Mouse (Mus musculus) liver, postnatal 0 days (tissue): ENCODE measurements at regions not wholly inside any gene's neighbourhood (a gene's known extent, or its start where the extent isn't known, plus 50 kb on each side); places are given as distances from the start of the nearest gene placed in this dataset.

Experiments used
- ATAC-seq: fragments of 200-750 bp; cut with Nextera tagmentation; 2 replicates; pipeline ENCODE4 v1.8.0; 2017; ENCODE audit warnings: mild to moderate bottlenecking, moderate library complexity
- DNase-seq: peaks from one replicate; pipeline ENCODE4 v3.0.0-alpha.2; 2016
- H3K27ac ChIP-seq: fragments of 300-500 bp; sonication (generic); 2 replicates; pipeline ENCODE4 v1.5.1; 2014; ENCODE audit warnings: antibody characterized with exemption, moderate library complexity, mild to moderate bottlenecking, low read depth
- H3K27me3 ChIP-seq: fragments of 300-500 bp; sonication (generic); 2 replicates; pipeline ENCODE4 v1.6.1; 2014; ENCODE audit warnings: low read length, control low read depth, mixed read lengths; ENCODE audit not compliant: insufficient read depth
- H3K36me3 ChIP-seq: fragments of 300-500 bp; sonication (generic); replicated peaks from 2 replicates; pipeline ENCODE4 v1.6.1; 2014; ENCODE audit warnings: mild to moderate bottlenecking, control low read depth, low read length, moderate library complexity, mixed read lengths; ENCODE audit not compliant: insufficient read depth
- H3K4me1 ChIP-seq: fragments of 300-500 bp; sonication (generic); 2 replicates; pipeline ENCODE4 v1.6.1; 2014; ENCODE audit warnings: antibody characterized with exemption, mild to moderate bottlenecking, control low read depth; ENCODE audit not compliant: insufficient read depth
- H3K4me2 ChIP-seq: fragments of 300-500 bp; sonication (generic); 2 replicates; pipeline ENCODE4 v1.6.1; 2014; ENCODE audit warnings: low read depth, mild to moderate bottlenecking, low read length, moderate library complexity, mixed read lengths
- H3K4me3 ChIP-seq: fragments of 300-500 bp; sonication (generic); 2 replicates; pipeline ENCODE4 v1.5.1; 2014; ENCODE audit warnings: low read depth, low read length
- H3K9ac ChIP-seq: fragments of 300-500 bp; sonication (generic); replicated peaks from 2 replicates; pipeline ENCODE4 v1.6.1; 2014; ENCODE audit warnings: mild to moderate bottlenecking, moderate library complexity
- H3K9me3 ChIP-seq: fragments of 300-500 bp; sonication (generic); 2 replicates; pipeline ENCODE4 v1.6.1; 2016; ENCODE audit warnings: mild to moderate bottlenecking, control low read depth, low read length, mixed read lengths
- CTCF ChIP-seq: sonication (generic); IDR thresholded peaks from 2 replicates; pipeline ENCODE4 v1.5.1; 2016; ENCODE audit warnings: antibody characterized with exemption, low read depth
- EP300 ChIP-seq: IDR thresholded peaks from 2 replicates; pipeline ENCODE4 v1.6.1; 2016; ENCODE audit warnings: antibody characterized with exemption, low read depth, mild to moderate bottlenecking
- WGBS: fragments of 180-500 bp; shearing (Covaris S2); extraction: QIAGEN DNeasy Blood & Tissue Kit; methylation state at CpG from one replicate; pipeline ENCODE4 v1.1.7; 2014; ENCODE audit not compliant: insufficient replicate concordance; 5-methylcytosine and 5-hydroxymethylcytosine counted together

DNA sequence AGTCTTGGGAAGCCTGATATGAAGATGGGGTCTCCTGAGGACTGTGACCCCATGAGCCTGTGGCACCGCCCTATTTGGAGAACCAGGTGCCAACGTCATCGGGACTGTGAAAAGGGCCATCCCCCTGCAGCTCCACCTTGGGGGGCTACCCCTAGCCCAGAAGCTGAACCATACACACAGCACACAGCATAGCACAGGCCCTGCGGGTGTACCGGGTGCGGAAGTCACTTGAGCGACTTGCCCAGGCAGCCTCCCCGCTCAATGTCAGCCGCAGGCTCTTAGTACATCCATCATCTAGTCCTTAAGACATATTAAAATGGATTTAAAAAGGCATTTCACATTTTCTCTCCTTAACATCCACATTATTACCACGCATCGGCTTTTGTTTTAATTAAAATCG, 118.2 kb upstream of the Smad3 start:
- H3K4me3 ChIP-seq: no peak overlapping the region

GRCm38 (mm10) chr9:63875193-63875592, 117.4 kb upstream of the Smad3 start:
- no peaks in the 10 kb centered on the region for H3K27me3 ChIP-seq
- DNase-seq (no peak), ATAC-seq (no peak)
- H3K4me3 ChIP-seq: no peak overlapping the region
- no peak overlapping the region for H3K4me2 ChIP-seq
- no peak overlapping the region for H3K27ac ChIP-seq
- H3K4me1 ChIP-seq: peaks cover 6% of the 10 kb centered on the region; the same call in 1 of the 2 replicates
- TF ChIP-seq EP300 (no peak), CTCF (peak; percentile 18)
- no peak overlapping the region for H3K9ac ChIP-seq
- H3K36me3 ChIP-seq: no peaks in the 10 kb centered on the region
- 84% methylated on average over 5 of the region's 5 CpGs for WGBS
- peaks cover under 1% of the 10 kb centered on the region; the same call in 1 of the 2 replicates for H3K9me3 ChIP-seq

More for the DNA sequence above, 118.2 kb upstream of the Smad3 start:
- Histone ChIP-seq H3K4me2 (no peak overlapping the region; the same call in 1 of the 2 replicates), H3K27me3 (no peaks in the 10 kb centered on the region), H3K36me3 (no peaks in the 10 kb centered on the region), H3K4me1 (peaks cover 6% of the 10 kb centered on the region; the same call in 1 of the 2 replicates), H3K27ac (no peak overlapping the region), H3K9me3 (no peaks in the 10 kb centered on the region), H3K9ac (no peak overlapping the region)
- ATAC-seq (no peak), DNase-seq (no peak)
- no peak for TF ChIP-seq CTCF
- TF ChIP-seq EP300: no peak
- WGBS: 92% methylated on average over 12 of the region's 12 CpGs

GRCm38 (mm10) chr9:63864350-63864749, 106.6 kb upstream of the Smad3 start:
- H3K36me3 ChIP-seq: no peaks in the 10 kb centered on the region
- no peak for TF ChIP-seq CTCF
- 79% methylated on average over 11 of the region's 11 CpGs for WGBS

DNA sequence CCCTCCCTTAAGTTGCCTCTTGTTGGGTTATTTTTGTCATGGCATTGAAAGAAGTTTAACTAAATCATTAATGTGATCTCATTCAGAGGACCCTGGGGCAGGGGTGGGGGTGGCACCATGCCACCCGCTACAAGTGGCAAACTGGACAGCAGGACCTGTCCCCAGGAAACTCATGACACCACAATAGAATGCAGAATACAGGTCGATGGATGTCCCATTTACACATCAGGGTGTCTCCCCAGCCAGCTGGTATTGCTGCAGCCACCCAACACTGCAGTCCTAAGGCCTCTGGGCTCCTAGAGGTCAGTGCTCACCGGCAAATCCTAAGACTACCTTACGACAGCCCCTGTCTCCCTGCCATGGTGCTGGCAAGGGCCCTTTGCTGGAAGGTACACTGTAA, 105.5 kb upstream of the Smad3 start:
- no peak overlapping the region for H3K4me2 ChIP-seq
- H3K27me3 ChIP-seq: no peaks in the 10 kb centered on the region
- H3K9me3 ChIP-seq: no peaks in the 10 kb centered on the region
- H3K27ac ChIP-seq: no peak overlapping the region
- H3K4me3 ChIP-seq: no peak overlapping the region
- ATAC-seq (no peak), DNase-seq (no peak)
- TF ChIP-seq EP300 (no peak), CTCF (no peak)
- H3K9ac ChIP-seq: no peak overlapping the region
- 69% methylated on average over 4 of the region's 4 CpGs for WGBS
- H3K4me1 ChIP-seq: no peaks in the 10 kb centered on the region
- H3K36me3 ChIP-seq: no peaks in the 10 kb centered on the region

More at GRCm38 (mm10) chr9:63864350-63864749, 106.6 kb upstream of the Smad3 start:
- Histone ChIP-seq H3K4me2 (no peak overlapping the region), H3K27me3 (no peaks in the 10 kb centered on the region), H3K9ac (no peak overlapping the region), H3K4me3 (no peak overlapping the region), H3K9me3 (0 out of 2 replicates have a peak, but pooled peaks cover 2% of the 10 kb centered on the region), H3K4me1 (no peaks in the 10 kb centered on the region), H3K27ac (no peak overlapping the region)
- ATAC-seq (no peak), DNase-seq (no peak)

DNA sequence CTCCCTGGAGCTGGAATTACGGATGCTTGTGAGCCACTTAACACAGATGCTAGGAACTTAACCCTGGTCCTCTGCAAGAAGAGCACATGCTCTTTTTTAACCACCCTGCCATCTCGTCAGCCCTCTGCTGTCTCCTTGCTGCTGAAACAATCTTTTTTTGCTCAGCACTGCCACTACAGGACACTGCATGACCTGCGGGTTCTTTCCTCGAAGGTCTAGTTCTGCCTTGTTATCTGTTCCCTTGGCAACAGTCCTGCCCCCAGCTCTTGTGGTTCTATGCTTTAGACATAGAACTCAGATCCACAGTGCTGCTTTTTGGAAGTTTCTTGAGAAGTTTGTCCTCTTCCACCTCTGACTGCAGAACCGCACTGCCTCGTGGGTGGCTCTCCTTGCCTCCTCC, 104.6 kb upstream of the Smad3 start:
- no peak for ATAC-seq
- TF ChIP-seq CTCF (peak; percentile 50), EP300 (no peak)
- WGBS: 38% methylated on average over 6 of the region's 6 CpGs
- no peak overlapping the region for H3K27ac ChIP-seq
- H3K36me3 ChIP-seq: no peaks in the 10 kb centered on the region
- H3K27me3 ChIP-seq: no peaks in the 10 kb centered on the region
- no peak overlapping the region for H3K4me2 ChIP-seq
- DNase-seq: peak; percentile 37
- no peak overlapping the region for H3K4me3 ChIP-seq
- H3K9ac ChIP-seq: no peak overlapping the region
- no peaks in the 10 kb centered on the region for H3K4me1 ChIP-seq
- no peaks in the 10 kb centered on the region for H3K9me3 ChIP-seq

DNA sequence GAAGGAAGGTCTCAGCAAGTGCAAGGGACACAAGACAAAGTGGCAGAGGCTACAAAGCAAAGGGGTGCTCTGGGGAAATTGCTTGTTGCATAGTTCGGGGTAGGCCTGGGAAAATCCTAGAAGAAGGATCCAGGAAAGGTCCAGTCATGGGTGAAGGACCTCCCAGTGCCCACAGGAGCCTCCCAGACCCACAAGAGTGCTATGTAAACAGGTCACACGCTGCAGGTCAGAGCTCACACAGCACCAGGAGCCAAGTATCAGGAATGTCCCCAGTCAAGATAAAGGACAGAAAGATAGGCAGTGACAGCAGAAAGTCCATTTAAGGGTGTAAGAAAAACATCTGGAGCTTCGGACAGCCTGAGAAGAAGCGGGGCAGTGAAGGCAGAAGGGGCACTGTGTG, 103.6 kb upstream of the Smad3 start:
- no peak overlapping the region for H3K4me2 ChIP-seq
- no peak for DNase-seq
- 55% methylated on average over 4 of the region's 4 CpGs for WGBS
- no peak overlapping the region for H3K27ac ChIP-seq
- H3K9me3 ChIP-seq: no peaks in the 10 kb centered on the region
- H3K4me1 ChIP-seq: no peaks in the 10 kb centered on the region
- TF ChIP-seq CTCF: no peak
- H3K9ac ChIP-seq: no peak overlapping the region
- no peaks in the 10 kb centered on the region for H3K27me3 ChIP-seq
- H3K36me3 ChIP-seq: no peaks in the 10 kb centered on the region
- H3K4me3 ChIP-seq: no peak overlapping the region
- ATAC-seq: no peak

- Histone ChIP-seq H3K9me3 (no peaks in the 10 kb centered on the region), H3K4me1 (no peaks in the 10 kb centered on the region), H3K9ac (no peak overlapping the region), H3K27ac (no peak overlapping the region), H3K36me3 (no peaks in the 10 kb centered on the region), H3K27me3 (no peaks in the 10 kb centered on the region), H3K4me3 (no peak overlapping the region), H3K4me2 (no peak overlapping the region)
- ATAC-seq (no peak), DNase-seq (no peak)
- no peak for TF ChIP-seq CTCF
- no peak for TF ChIP-seq EP300
- WGBS: 73% methylated on average over 2 of the region's 2 CpGs
Measured at GRCm38 (mm10) chr9:63860196-63860595, 102.4 kb upstream of the Smad3 start.
